Mouse (Mus musculus): ENCODE data around the gene Dazl.
"Not testable (repeated sequence)": the region's sequence is repeated elsewhere in the genome, so short reads cannot be mapped to it uniquely, and the experiment has no call there.

Dazl gene

GRCm38 (mm10) chr17:50291485-50292200, 1.8 kb downstream of the Dazl start:
- peak; percentile 57 for DNase-seq

- no peak for DNase-seq
Measured at GRCm38 (mm10) chr17:50284845-50285244, 8.6 kb downstream of the Dazl start.

- not testable (repeated sequence) for DNase-seq
Measured at GRCm38 (mm10) chr17:50261615-50262014, 31.8 kb downstream of the Dazl start.

GRCm38 (mm10) chr17:50260856-50261255, 32.6 kb downstream of the Dazl start:
- DNase-seq, result no peak

GRCm38 (mm10) chr17:50246605-50247004, 46.8 kb downstream of the Dazl start:
- DNase-seq, result no peak

- no peak for DNase-seq
Measured at GRCm38 (mm10) chr17:50244675-50245074, 48.8 kb downstream of the Dazl start.

- no peak for DNase-seq
Measured at GRCm38 (mm10) chr17:50243326-50243725, 50.1 kb downstream of the Dazl start.

GRCm38 (mm10) chr17:50237818-50238610, 55.4 kb downstream of the Dazl start:
- DNase-seq, result no peak

- DNase-seq, result peak; percentile 75
Measured at GRCm38 (mm10) chr17:50237436-50237709, 56.1 kb downstream of the Dazl start.

- DNase-seq, result no peak
Measured at GRCm38 (mm10) chr17:50236702-50237435, 56.6 kb downstream of the Dazl start.

GRCm38 (mm10) chr17:50235943-50236701, 57.3 kb downstream of the Dazl start:
- DNase-seq, result no peak

GRCm38 (mm10) chr17:50233956-50234355, 59.5 kb downstream of the Dazl start:
- DNase-seq, result no peak

- DNase-seq, result no peak
Measured at GRCm38 (mm10) chr17:50232821-50233220, 60.6 kb downstream of the Dazl start.

GRCm38 (mm10) chr17:50231206-50231605, 62.2 kb downstream of the Dazl start:
- no peak for DNase-seq

- no peak for DNase-seq
Measured at GRCm38 (mm10) chr17:50229534-50229933, 63.9 kb downstream of the Dazl start.

All from kidney, adult 9 months (tissue).